Mouse (Mus musculus) G1E-ER4 (cell line): ENCODE results near the gene Olfr800. TPM values are rescaled to one million over a fixed set of nuclear protein-coding genes. Genes with fewer than 3 reads are reported as not detected.

Experiments used
- GATA1 ChIP-seq: IDR thresholded peaks from one replicate; pipeline ENCODE4 v1.8.0; 2012; ENCODE audit warnings: low read length, inconsistent platforms
- polyA plus RNA-seq: library from polyadenylated mRNA; stranded (reverse); fragments of >175 nt; gene quantifications from 2 replicates; pipeline ENCODE4 v1.2.3, GENCODE M21; 2012

Gene Olfr800
- polyA plus RNA-seq = not detected in 2 replicates

DNA sequence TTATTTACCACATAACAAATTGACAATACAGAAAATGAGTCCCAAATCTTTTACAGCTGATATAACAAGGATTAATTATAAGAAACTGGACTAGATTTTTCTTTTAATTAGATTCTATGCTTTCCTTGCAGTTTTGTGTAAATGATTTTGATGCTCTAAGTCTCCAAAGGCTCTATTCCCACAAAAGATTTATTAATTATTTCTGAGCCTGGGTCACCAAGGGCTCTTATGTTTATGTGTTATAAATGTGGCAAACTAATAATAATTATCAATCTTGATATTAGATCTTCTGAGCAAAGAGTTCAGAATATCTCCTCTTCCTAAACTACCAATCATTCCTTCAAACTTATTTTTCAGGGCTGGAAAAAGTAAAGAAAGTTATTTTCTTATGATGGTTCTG, at the start of gene Olfr800:
TSS of gene Olfr800 (plus strand) at position 301 of the 400 bp plus-strand sequence.
- TF ChIP-seq GATA1 = no peak

GRCm38 (mm10) chr10:129612470-129612869, 45.0 kb upstream of the Olfr800 start, which contains the start of gene Olfr796:
Gene Olfr796 (minus strand): TSS chr10:129612570.
- TF ChIP-seq GATA1 = no peak

DNA sequence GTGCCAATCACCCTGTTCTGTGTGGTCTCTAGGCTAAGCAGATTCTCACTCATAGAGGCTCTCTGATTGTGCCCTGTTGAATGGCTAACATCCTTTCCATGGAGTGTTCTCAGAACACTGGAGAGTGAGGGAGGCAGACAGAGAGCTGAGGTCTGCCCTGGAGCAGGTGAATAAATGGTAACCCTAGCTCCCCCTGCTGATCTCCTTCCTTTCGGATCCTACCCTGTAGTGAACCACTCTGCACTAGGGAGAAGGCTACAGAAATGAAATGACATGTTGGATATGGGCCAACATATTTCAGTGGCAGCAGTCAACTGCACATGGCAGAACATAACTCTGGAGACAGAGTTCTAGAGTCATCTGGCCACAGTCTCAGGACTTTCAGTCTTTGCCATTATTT, 35.8 kb upstream of the Olfr800 start:
- no peak for TF ChIP-seq GATA1

- no peak for TF ChIP-seq GATA1
Observed at GRCm38 (mm10) chr10:129623251-129623650, 34.2 kb upstream of the Olfr800 start.

- TF ChIP-seq GATA1 = no peak
Observed at GRCm38 (mm10) chr10:129627834-129628233, 29.7 kb upstream of the Olfr800 start, which contains the start of gene Olfr798. Gene Olfr798 (minus strand): TSS chr10:129627934.

DNA sequence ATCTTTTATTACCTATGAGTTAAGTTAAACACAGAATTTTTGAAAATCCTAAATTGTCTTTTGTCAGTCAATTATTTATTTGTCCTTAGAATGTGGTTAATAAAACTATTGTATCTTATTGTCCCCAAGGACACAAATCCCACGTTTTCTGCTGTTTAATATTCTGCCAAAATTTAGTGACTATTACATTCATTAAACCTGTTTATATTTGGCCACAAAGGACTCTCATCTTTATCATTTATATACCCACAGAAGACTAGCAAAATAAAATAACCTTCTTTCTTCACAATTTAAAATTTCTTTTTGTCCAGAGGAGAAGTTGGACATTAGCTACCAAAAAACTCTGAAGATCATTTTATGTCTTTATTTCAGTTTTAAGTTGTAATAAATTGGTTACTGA, 20.3 kb upstream of the Olfr800 start, which contains the start of gene Olfr799:
TSS of gene Olfr799 (plus strand) at position 301 of the 400 bp plus-strand sequence.
- TF ChIP-seq GATA1 = no peak

- TF ChIP-seq GATA1 = no peak
Observed at GRCm38 (mm10) chr10:129651763-129652162, 5.7 kb upstream of the Olfr800 start.

DNA sequence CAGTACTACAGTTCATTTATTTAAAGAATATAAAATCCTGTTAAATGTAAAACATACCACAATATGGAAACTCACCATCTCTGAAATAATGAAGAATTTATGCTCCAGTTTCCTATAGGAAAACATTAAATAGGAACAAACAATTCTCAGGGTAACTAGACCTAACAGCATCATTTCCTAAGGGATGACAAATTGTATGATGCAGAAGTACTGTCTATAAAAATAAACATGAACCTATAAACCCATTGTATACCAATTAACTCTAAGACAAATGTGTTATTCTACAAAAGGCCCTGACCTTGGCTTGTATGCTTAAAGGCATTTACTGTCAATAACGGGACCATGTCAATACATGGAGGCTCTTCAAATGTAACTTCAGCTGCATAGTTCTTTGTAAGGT, 16.3 kb downstream of the Olfr800 start, which contains the start of gene Olfr801:
TSS of gene Olfr801 (minus strand) at position 101 of the 400 bp plus-strand sequence.
- TF ChIP-seq GATA1 = no peak

- no peak for TF ChIP-seq GATA1
Observed at GRCm38 (mm10) chr10:129688069-129688468, 30.6 kb downstream of the Olfr800 start, which contains the start of gene Olfr802. Gene Olfr802 (minus strand): TSS chr10:129688169.

- TF ChIP-seq GATA1 = no peak
Observed at GRCm38 (mm10) chr10:129694186-129694585, 36.7 kb downstream of the Olfr800 start, which contains the start of gene Olfr803. Gene Olfr803 (minus strand): TSS chr10:129694286.

DNA sequence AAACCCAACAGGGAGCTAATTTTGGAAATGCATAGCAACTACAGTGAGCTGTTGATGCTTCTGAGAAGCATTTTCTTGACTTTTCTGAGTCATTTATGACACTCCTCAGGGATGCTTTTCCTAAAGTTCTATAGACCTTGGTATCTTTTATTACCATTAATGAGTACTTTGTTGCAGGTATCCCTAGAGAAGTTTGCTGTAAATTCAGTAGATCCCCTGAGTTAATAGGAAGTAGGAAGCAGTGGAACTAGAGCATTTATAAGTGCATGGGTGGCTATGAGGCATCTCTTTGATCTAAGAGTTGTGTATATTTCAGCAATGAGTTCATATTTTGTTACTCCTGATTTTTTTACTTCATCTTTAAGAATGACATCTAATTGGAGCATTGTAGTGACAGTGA, 45.4 kb downstream of the Olfr800 start, which contains the start of gene Olfr804:
TSS of gene Olfr804 (plus strand) at position 301 of the 400 bp plus-strand sequence.
- no peak for TF ChIP-seq GATA1

Other genes with a start within 250 kb of the Olfr800 start
- gene Olfr786, start 230.4 kb upstream of the Olfr800 start, polyA plus RNA-seq = not detected in 2 replicates
- not detected in 2 replicates for gene Olfr787, start 195.8 kb upstream of the Olfr800 start, polyA plus RNA-seq
- not detected in 2 replicates for gene Olfr788, start 186.7 kb upstream of the Olfr800 start, polyA plus RNA-seq
- gene Olfr789, start 172.9 kb upstream of the Olfr800 start, polyA plus RNA-seq = not detected in 2 replicates
- not detected in 2 replicates for gene Olfr790, start 159.2 kb upstream of the Olfr800 start, polyA plus RNA-seq
- not detected in 2 replicates for gene Olfr791, start 135.9 kb upstream of the Olfr800 start, polyA plus RNA-seq
- not detected in 2 replicates for gene Olfr792, start 118.5 kb upstream of the Olfr800 start, polyA plus RNA-seq
- gene Olfr794, start 90.0 kb upstream of the Olfr800 start, polyA plus RNA-seq = not detected in 2 replicates
- not detected in 2 replicates for gene Olfr796, start 45.1 kb upstream of the Olfr800 start, polyA plus RNA-seq
- gene Olfr798, start 29.8 kb upstream of the Olfr800 start, polyA plus RNA-seq = not detected in 2 replicates
- gene Olfr799, start 20.2 kb upstream of the Olfr800 start, polyA plus RNA-seq = not detected in 2 replicates
- not detected in 2 replicates for gene Olfr801, start 16.2 kb downstream of the Olfr800 start, polyA plus RNA-seq
- gene Olfr802, start 30.5 kb downstream of the Olfr800 start, polyA plus RNA-seq = not detected in 2 replicates
- gene Olfr803, start 36.6 kb downstream of the Olfr800 start, polyA plus RNA-seq = not detected in 2 replicates
- gene Olfr804, start 45.5 kb downstream of the Olfr800 start, polyA plus RNA-seq = not detected in 2 replicates
- not detected in 2 replicates for gene Olfr805, start 71.7 kb downstream of the Olfr800 start, polyA plus RNA-seq
- gene Olfr806, start 84.2 kb downstream of the Olfr800 start, polyA plus RNA-seq = not detected in 2 replicates
- gene Olfr807, start 100.1 kb downstream of the Olfr800 start, polyA plus RNA-seq = not detected in 2 replicates
- not detected in 2 replicates for gene Olfr808, start 107.8 kb downstream of the Olfr800 start, polyA plus RNA-seq
- not detected in 2 replicates for gene Olfr809, start 116.9 kb downstream of the Olfr800 start, polyA plus RNA-seq
- not detected in 2 replicates for gene Olfr810, start 137.2 kb downstream of the Olfr800 start, polyA plus RNA-seq
- not detected in 2 replicates for gene Olfr811, start 146.7 kb downstream of the Olfr800 start, polyA plus RNA-seq
- not detected in 2 replicates for gene Olfr812, start 188.4 kb downstream of the Olfr800 start, polyA plus RNA-seq
- gene Olfr813, start 197.7 kb downstream of the Olfr800 start, polyA plus RNA-seq = not detected in 2 replicates
- gene Olfr814, start 222.2 kb downstream of the Olfr800 start, polyA plus RNA-seq = not detected in 2 replicates
- not detected in 2 replicates for gene Olfr815, start 248.2 kb downstream of the Olfr800 start, polyA plus RNA-seq